Mouse (Mus musculus) megakaryocyte progenitor cell, adult 5-6 weeks (primary cell): ENCODE data around the gene Ercc5. TPM values are rescaled to one million over a fixed set of nuclear protein-coding genes. Genes with fewer than 3 reads are reported as not detected.

ENCODE experiments used
- ATAC-seq: replicated peaks from 2 replicates; pipeline ENCODE4 v1.8.0; 2016; ENCODE audit warnings: mild to moderate bottlenecking, moderate TSS enrichment, inconsistent platforms; ENCODE audit not compliant: poor library complexity
- total RNA-seq, 2 experiments: library from RNA; stranded (forward) in 1 of 2; stranded (reverse) in 1 of 2; fragments of 157-497, 149-512 nt in 1 of 2; fragments of 200-1000 nt in 1 of 2; gene quantifications; 2 replicates each; pipeline versions ENCODE4 v1.2.3 to v1.2.4; 2015 to 2017

Ercc5 gene
- total RNA-seq, 2 experiments from 2014 or later: 6.2 to 7.1 TPM

GRCm38 (mm10) chr1:44172656-44173055 is 25.1 kb downstream of the Ercc5 start:
- ATAC-seq: no peak

- ATAC-seq: 0 out of 2 replicates have a peak, but pooled peaks have one; percentile 34
These were observed 26.4 kb downstream of the Ercc5 start for GRCm38 (mm10) chr1:44173903-44174302.

- no peak for ATAC-seq
These were observed 30.5 kb downstream of the Ercc5 start for GRCm38 (mm10) chr1:44178086-44178485.

- no peak for ATAC-seq
These were observed 38.9 kb downstream of the Ercc5 start for GRCm38 (mm10) chr1:44186396-44186795.

GRCm38 (mm10) chr1:44198273-44199171 is 51.0 kb downstream of the Ercc5 start:
- peak; percentile 52 for ATAC-seq

GRCm38 (mm10) chr1:44202876-44203275 is 55.3 kb downstream of the Ercc5 start:
- no peak for ATAC-seq

- ATAC-seq: no peak
These were observed 66.9 kb downstream of the Ercc5 start for GRCm38 (mm10) chr1:44214443-44214842.

- ATAC-seq: no peak
These were observed 69.0 kb downstream of the Ercc5 start for GRCm38 (mm10) chr1:44216352-44217116.

GRCm38 (mm10) chr1:44217118-44217517 is 69.6 kb downstream of the Ercc5 start:
- ATAC-seq: no peak

- ATAC-seq: no peak
These were observed 71.3 kb downstream of the Ercc5 start, which contains the start of gene Mettl21e for GRCm38 (mm10) chr1:44218876-44219275. Gene Mettl21e (minus strand): TSS chr1:44218961.

GRCm38 (mm10) chr1:44229044-44229443 is 81.5 kb downstream of the Ercc5 start:
- peak; percentile 66; the same call in 1 of the 2 replicates for ATAC-seq

Other genes starting within 250 kb of the Ercc5 start
- gene Tpp2, start 214.1 kb upstream of the Ercc5 start, total RNA-seq (2015): 81.2 and 93.6 TPM in 2 replicates
- gene Tpp2, start 214.1 kb upstream of the Ercc5 start, total RNA-seq (2017): 76.1 and 102 TPM in 2 replicates
- gene Mettl21c, start 127.7 kb upstream of the Ercc5 start, total RNA-seq (2015): not detected in 2 replicates
- gene Mettl21c, start 127.7 kb upstream of the Ercc5 start, total RNA-seq (2017): not detected in 2 replicates
- gene Gm8251, start 85.8 kb upstream of the Ercc5 start, total RNA-seq (2015): 0.51 TPM in 1 of 2 replicates, not detected in the other
- gene Gm8251, start 85.8 kb upstream of the Ercc5 start, total RNA-seq (2017): 0.25 and 0.51 TPM in 2 replicates
- 104 and 105 TPM in 2 replicates for gene Tex30, start 45.3 kb upstream of the Ercc5 start, total RNA-seq (2015)
- gene Tex30, start 45.3 kb upstream of the Ercc5 start, total RNA-seq (2017): 69.6 and 78.2 TPM in 2 replicates
- 38.7 and 41.8 TPM in 2 replicates for gene Kdelc1, start 28.9 kb upstream of the Ercc5 start, total RNA-seq (2015)
- 34.3 and 35.7 TPM in 2 replicates for gene Kdelc1, start 28.9 kb upstream of the Ercc5 start, total RNA-seq (2017)
- 17.9 and 20.6 TPM in 2 replicates for gene Bivm, start 28.8 kb upstream of the Ercc5 start, total RNA-seq (2015)
- gene Bivm, start 28.8 kb upstream of the Ercc5 start, total RNA-seq (2017): 10.1 and 10.9 TPM in 2 replicates
- not detected in 2 replicates for gene Mettl21e, start 71.2 kb downstream of the Ercc5 start, total RNA-seq (2015)
- gene Mettl21e, start 71.2 kb downstream of the Ercc5 start, total RNA-seq (2017): not detected in 2 replicates